Mouse (Mus musculus): ENCODE data around the gene Rin3. TPM values are rescaled to one million over a fixed set of nuclear protein-coding genes. Genes with fewer than 3 reads are reported as not detected.

Gene Rin3
- polyA plus RNA-seq, 1 experiment from 2014 or later = 4.8 TPM

DNA sequence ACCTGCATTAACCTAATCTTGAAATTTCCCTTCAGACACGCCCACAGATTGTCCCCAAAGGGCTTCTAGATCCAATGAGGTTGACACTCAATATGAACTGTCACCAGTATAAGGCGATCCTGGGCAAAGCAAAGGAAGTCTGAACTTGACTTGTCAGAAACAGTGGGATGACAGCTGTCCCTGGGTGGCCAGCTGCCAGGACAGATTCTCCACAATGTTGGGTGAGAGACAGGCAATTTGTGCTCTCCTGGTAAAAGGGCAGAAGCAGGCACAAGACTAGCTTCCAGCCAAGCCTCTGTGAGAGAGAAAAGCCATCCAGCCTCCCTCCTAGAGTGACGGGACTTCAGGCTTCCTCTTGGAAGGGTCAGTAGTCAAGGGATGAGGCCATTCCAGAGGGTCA, 89.5 kb downstream of the Rin3 start:
- 87% methylated on average over 3 of the region's 3 CpGs for WGBS
- Histone ChIP-seq H3K27me3 (ENCODE audit: control insufficient read depth, insufficient read depth, low read length) (no peaks in the 10 kb centered on the region), H3K4me2 (no peak overlapping the region), H3K9ac (ENCODE audit: low read length) (no peak overlapping the region), H3K36me3 (ENCODE audit: control insufficient read depth, insufficient read depth, low read length) (no peaks in the 10 kb centered on the region), H3K27ac (ENCODE audit: low read depth, low read length) (no peak overlapping the region), H3K4me3 (ENCODE audit: low read depth, low read length) (no peak overlapping the region), H3K9me3 (ENCODE audit: control insufficient read depth, low read length) (no peaks in the 10 kb centered on the region), H3K4me1 (ENCODE audit: control insufficient read depth, insufficient read depth, low read length) (no peaks in the 10 kb centered on the region)
- DNase-seq (ENCODE audit: low spot score, missing footprints) (no peak), ATAC-seq (ENCODE audit: low FRiP score) (no peak)

DNA sequence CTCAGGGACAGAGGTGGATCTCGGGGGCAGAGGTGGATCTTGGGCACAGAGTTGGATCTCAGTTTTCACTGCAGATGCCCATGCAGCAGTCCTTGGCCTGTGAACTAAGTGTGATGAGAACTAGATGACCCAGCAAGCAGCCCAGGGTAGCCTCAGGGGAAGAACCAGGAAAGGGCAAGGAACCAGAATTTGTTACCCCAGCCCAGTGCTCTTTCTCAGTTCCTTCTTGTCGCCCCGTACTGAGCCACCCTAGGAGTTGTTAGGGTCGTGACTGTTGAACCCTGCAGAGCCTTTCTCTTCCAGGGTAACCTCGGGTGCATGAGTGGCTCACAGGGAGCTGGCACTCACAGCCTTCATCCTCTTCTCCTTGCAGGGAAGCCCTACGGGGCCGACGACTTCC, 99.3 kb downstream of the Rin3 start:
- H3K4me1 ChIP-seq (ENCODE audit: control insufficient read depth, insufficient read depth, low read length) = no peaks in the 10 kb centered on the region
- no peak overlapping the region for H3K4me2 ChIP-seq
- H3K4me3 ChIP-seq (ENCODE audit: low read depth, low read length) = no peak overlapping the region
- H3K9ac ChIP-seq (ENCODE audit: low read length) = no peak overlapping the region
- no peak for ATAC-seq (ENCODE audit: low FRiP score)
- H3K36me3 ChIP-seq (ENCODE audit: control insufficient read depth, insufficient read depth, low read length) = no peaks in the 10 kb centered on the region
- H3K9me3 ChIP-seq (ENCODE audit: control insufficient read depth, low read length) = no peaks in the 10 kb centered on the region
- H3K27ac ChIP-seq (ENCODE audit: low read depth, low read length) = no peak overlapping the region
- DNase-seq (ENCODE audit: low spot score, missing footprints) = no peak
- H3K27me3 ChIP-seq (ENCODE audit: control insufficient read depth, insufficient read depth, low read length) = no peaks in the 10 kb centered on the region
- 87% methylated on average over 8 of the region's 8 CpGs for WGBS

DNA sequence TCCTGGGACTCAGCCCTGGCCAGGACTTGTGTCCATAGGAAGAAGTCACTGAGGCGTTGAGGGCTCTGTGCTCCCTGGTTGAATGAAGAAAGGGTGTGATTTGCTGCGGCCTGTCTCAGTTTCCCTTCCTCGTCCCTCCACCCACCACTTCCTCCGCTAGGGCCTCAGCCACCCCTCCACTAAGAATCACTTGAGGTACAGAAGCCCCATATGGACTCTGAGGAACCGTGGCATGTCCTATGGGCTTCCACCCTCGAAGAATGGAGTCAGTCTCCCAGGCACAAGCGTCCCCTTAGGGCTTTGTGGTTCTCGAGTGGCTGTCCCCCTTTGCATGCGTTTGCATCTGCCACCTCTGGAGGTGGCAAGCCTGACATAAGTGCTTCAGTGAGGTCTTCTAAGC, 100.4 kb downstream of the Rin3 start:
- ATAC-seq (ENCODE audit: low FRiP score) (no peak), DNase-seq (ENCODE audit: low spot score, missing footprints) (no peak)
- Histone ChIP-seq H3K9me3 (ENCODE audit: control insufficient read depth, low read length) (no peaks in the 10 kb centered on the region), H3K4me2 (no peak overlapping the region), H3K36me3 (ENCODE audit: control insufficient read depth, insufficient read depth, low read length) (no peaks in the 10 kb centered on the region), H3K4me1 (ENCODE audit: control insufficient read depth, insufficient read depth, low read length) (no peaks in the 10 kb centered on the region), H3K4me3 (ENCODE audit: low read depth, low read length) (no peak overlapping the region), H3K27ac (ENCODE audit: low read depth, low read length) (no peak overlapping the region), H3K9ac (ENCODE audit: low read length) (no peak overlapping the region), H3K27me3 (ENCODE audit: control insufficient read depth, insufficient read depth, low read length) (no peaks in the 10 kb centered on the region)
- WGBS = 86% methylated on average over 9 of the region's 9 CpGs

DNA sequence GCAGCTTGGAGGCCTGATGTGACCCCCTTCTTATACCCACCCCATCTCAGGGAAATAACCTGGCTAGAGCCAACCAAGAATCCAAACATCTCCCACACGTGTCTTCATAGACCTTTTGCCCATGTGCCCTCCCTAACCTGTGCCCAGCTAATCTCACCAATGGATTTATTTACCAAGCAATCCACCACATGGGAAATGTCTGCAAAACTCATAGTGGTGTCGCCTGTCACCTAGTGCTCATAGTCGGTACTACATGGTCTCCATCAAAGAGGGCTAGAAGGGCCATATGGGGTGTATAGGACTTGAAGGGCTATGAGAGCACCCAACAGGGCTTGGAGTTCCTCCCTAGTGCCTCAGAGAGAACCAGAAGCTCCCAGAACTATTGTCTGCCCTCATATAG, 102.0 kb downstream of the Rin3 start:
- Histone ChIP-seq H3K36me3 (ENCODE audit: control insufficient read depth, insufficient read depth, low read length) (no peaks in the 10 kb centered on the region), H3K4me3 (ENCODE audit: low read depth, low read length) (no peak overlapping the region), H3K4me1 (ENCODE audit: control insufficient read depth, insufficient read depth, low read length) (no peaks in the 10 kb centered on the region), H3K9me3 (ENCODE audit: control insufficient read depth, low read length) (no peaks in the 10 kb centered on the region), H3K9ac (ENCODE audit: low read length) (no peak overlapping the region), H3K27ac (ENCODE audit: low read depth, low read length) (no peak overlapping the region), H3K4me2 (no peak overlapping the region), H3K27me3 (ENCODE audit: control insufficient read depth, insufficient read depth, low read length) (no peaks in the 10 kb centered on the region; the same call in 1 of the 2 replicates)
- WGBS = 25% methylated on average over 3 of the region's 3 CpGs
- DNase-seq (ENCODE audit: low spot score, missing footprints) (peak; percentile 87), ATAC-seq (ENCODE audit: low FRiP score) (peak; percentile 51; the same call in 1 of the 2 replicates)

DNA sequence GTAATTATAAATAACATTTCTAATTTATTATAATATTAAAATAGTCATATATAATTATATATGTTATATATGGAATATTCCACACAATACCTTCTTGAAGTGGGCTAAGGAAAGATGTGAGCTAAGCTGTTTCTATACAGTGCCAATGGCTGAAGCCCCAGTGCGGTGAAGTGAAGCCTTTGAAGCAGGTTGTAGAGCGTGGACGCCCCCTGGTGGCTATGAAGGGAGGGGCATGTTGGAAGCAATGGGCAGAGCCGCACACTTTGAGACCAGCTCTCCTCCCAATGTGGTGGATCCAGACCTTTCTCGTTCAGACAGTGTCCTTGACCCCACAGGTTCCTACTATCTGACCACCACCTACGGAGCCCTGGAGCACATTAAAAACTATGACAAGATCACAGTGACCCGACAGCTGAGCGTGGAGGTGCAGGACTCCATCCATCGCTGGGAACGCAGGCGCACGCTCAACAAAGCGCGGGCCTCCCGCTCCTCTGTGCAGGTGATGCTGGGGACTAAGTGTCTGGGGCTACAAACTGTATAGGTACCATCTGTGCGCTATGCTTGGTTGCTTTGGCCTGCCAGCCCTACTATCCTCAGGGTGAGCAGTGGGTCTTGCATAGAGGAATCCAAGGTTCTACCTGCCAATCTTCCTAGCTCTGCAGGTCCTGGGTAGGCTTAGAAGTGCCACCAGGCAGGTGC, 104.5 kb downstream of the Rin3 start:
- no peak overlapping the region for H3K9ac ChIP-seq (ENCODE audit: low read length)
- H3K4me2 ChIP-seq = no peak overlapping the region
- no peak overlapping the region for H3K4me3 ChIP-seq (ENCODE audit: low read depth, low read length)
- H3K9me3 ChIP-seq (ENCODE audit: control insufficient read depth, low read length) = no peaks in the 10 kb centered on the region
- no peaks in the 10 kb centered on the region for H3K36me3 ChIP-seq (ENCODE audit: control insufficient read depth, insufficient read depth, low read length)
- WGBS = 52% methylated on average over 16 of the region's 16 CpGs
- H3K27me3 ChIP-seq (ENCODE audit: control insufficient read depth, insufficient read depth, low read length) = peaks cover 5% of the 10 kb centered on the region; the same call in 1 of the 2 replicates
- no peaks in the 10 kb centered on the region for H3K4me1 ChIP-seq (ENCODE audit: control insufficient read depth, insufficient read depth, low read length)
- no peak overlapping the region for H3K27ac ChIP-seq (ENCODE audit: low read depth, low read length)
- ATAC-seq (ENCODE audit: low FRiP score) = peak; percentile 79
- peak; percentile 98 for DNase-seq (ENCODE audit: low spot score, missing footprints)

DNA sequence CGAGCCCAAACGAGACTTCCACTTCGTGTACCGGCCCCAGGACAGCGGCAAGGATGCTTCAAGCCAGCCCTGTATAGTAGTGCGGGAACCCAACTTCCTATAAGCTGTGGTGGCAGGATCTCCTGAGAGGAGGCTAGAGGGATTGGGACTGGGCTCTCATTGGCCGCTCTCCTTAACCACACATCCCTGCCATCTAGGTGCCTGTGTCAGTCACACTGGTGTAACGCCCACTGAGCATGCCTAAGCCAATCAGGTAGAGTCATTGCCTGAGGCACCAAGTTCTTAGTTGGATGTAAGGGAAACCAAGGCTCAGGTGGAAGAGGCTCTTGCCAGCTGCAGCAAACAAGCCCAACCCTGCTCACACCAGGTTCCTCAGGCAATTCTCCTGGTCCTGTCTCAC, 107.2 kb downstream of the Rin3 start:
- WGBS = 28% methylated on average over 8 of the region's 8 CpGs
- H3K36me3 ChIP-seq (ENCODE audit: control insufficient read depth, insufficient read depth, low read length) = peaks cover 2% of the 10 kb centered on the region; the same call in 1 of the 2 replicates
- H3K4me3 ChIP-seq (ENCODE audit: low read depth, low read length) = no peak overlapping the region
- no peaks in the 10 kb centered on the region for H3K4me1 ChIP-seq (ENCODE audit: control insufficient read depth, insufficient read depth, low read length)
- H3K9me3 ChIP-seq (ENCODE audit: control insufficient read depth, low read length) = no peaks in the 10 kb centered on the region
- DNase-seq (ENCODE audit: low spot score, missing footprints) = no peak
- H3K27ac ChIP-seq (ENCODE audit: low read depth, low read length) = no peak overlapping the region
- no peak for ATAC-seq (ENCODE audit: low FRiP score)
- no peak overlapping the region for H3K9ac ChIP-seq (ENCODE audit: low read length)
- H3K27me3 ChIP-seq (ENCODE audit: control insufficient read depth, insufficient read depth, low read length) = peaks cover 20% of the 10 kb centered on the region; the same call in 1 of the 2 replicates
- H3K4me2 ChIP-seq = no peak overlapping the region

DNA sequence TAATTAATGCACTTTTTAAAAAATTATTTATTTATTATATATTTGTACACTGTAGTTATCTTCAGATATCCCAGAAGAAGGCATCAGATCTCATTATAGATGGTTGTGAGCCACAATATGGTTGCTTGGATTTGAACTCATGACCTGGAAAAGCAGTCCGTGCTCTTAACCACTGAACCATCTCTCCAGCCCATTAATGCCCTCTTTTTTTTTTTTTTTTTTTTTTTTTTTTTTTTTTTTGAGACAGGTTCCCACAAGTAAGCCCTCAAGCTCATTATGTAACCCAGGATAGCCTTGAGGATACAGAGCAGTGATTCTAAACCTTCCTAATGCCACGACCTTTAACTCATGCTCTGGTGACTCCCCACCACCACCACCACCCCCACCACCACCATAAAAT, 108.3 kb downstream of the Rin3 start:
- no peak for DNase-seq (ENCODE audit: low spot score, missing footprints)
- H3K4me2 ChIP-seq = no peak overlapping the region
- H3K36me3 ChIP-seq (ENCODE audit: control insufficient read depth, insufficient read depth, low read length) = peaks cover 2% of the 10 kb centered on the region; the same call in 1 of the 2 replicates
- H3K27me3 ChIP-seq (ENCODE audit: control insufficient read depth, insufficient read depth, low read length) = peaks cover 26% of the 10 kb centered on the region; the same call in 1 of the 2 replicates
- peaks cover under 1% of the 10 kb centered on the region; the same call in 1 of the 2 replicates for H3K4me1 ChIP-seq (ENCODE audit: control insufficient read depth, insufficient read depth, low read length)
- 90% methylated on average over 2 of the region's 2 CpGs for WGBS
- no peaks in the 10 kb centered on the region for H3K9me3 ChIP-seq (ENCODE audit: control insufficient read depth, low read length)
- H3K4me3 ChIP-seq (ENCODE audit: low read depth, low read length) = no peak overlapping the region
- ATAC-seq (ENCODE audit: low FRiP score) = no peak
- no peak overlapping the region for H3K27ac ChIP-seq (ENCODE audit: low read depth, low read length)
- no peak overlapping the region for H3K9ac ChIP-seq (ENCODE audit: low read length)

DNA sequence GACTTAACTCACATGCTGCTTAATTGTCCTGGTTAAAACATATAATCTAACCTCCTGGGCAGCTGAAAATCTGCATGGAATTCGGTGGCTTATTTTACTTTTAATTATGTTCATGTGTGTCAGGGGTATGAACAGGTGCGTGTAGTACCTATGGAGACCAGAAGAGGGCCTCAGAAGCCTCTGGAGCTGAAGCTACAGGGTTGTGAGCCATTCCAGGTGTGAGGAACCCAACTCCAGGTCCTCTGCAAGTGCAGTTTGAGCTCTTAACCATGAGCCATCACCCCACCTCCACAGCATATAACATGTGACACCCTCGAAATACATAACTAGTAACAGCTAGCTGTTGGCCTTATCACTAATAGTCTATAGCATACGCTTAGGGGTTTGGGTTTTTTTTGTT, 109.1 kb downstream of the Rin3 start:
- peaks cover 2% of the 10 kb centered on the region; the same call in 1 of the 2 replicates for H3K36me3 ChIP-seq (ENCODE audit: control insufficient read depth, insufficient read depth, low read length)
- WGBS = 64% methylated on average over 4 of the region's 4 CpGs
- H3K9ac ChIP-seq (ENCODE audit: low read length) = no peak overlapping the region
- no peak for ATAC-seq (ENCODE audit: low FRiP score)
- H3K4me1 ChIP-seq (ENCODE audit: control insufficient read depth, insufficient read depth, low read length) = peaks cover 3% of the 10 kb centered on the region; the same call in 1 of the 2 replicates
- peak; percentile 86 for DNase-seq (ENCODE audit: low spot score, missing footprints)
- H3K4me3 ChIP-seq (ENCODE audit: low read depth, low read length) = no peak overlapping the region
- no peaks in the 10 kb centered on the region for H3K9me3 ChIP-seq (ENCODE audit: control insufficient read depth, low read length)
- H3K4me2 ChIP-seq = no peak overlapping the region
- peaks cover 26% of the 10 kb centered on the region; the same call in 1 of the 2 replicates for H3K27me3 ChIP-seq (ENCODE audit: control insufficient read depth, insufficient read depth, low read length)
- H3K27ac ChIP-seq (ENCODE audit: low read depth, low read length) = no peak overlapping the region

DNA sequence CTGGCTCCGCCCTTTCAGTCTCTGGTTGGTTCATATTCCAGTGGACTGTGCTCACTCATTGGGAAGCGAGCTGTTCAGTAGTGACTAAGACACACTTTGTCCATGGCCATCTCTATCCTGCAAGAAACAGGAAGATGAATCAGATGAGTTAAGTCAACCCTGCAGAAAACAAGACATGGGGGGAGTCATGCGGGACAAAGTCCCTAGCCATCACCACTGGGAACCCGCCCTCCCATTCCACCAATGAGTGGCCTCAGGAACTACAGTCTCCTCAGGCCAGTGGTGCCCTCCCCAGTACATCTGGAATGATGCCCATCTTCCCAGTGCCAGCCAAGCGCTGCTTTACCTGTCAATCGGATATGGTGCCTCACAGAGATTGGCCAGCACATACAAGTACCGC, 111.6 kb downstream of the Rin3 start:
- DNase-seq (ENCODE audit: low spot score, missing footprints) (no peak), ATAC-seq (ENCODE audit: low FRiP score) (no peak)
- Histone ChIP-seq H3K4me1 (ENCODE audit: control insufficient read depth, insufficient read depth, low read length) (peaks cover 3% of the 10 kb centered on the region; the same call in 1 of the 2 replicates), H3K36me3 (ENCODE audit: control insufficient read depth, insufficient read depth, low read length) (peaks cover 2% of the 10 kb centered on the region; the same call in 1 of the 2 replicates), H3K4me2 (no peak overlapping the region), H3K27ac (ENCODE audit: low read depth, low read length) (no peak overlapping the region), H3K9ac (ENCODE audit: low read length) (no peak overlapping the region), H3K27me3 (ENCODE audit: control insufficient read depth, insufficient read depth, low read length) (peaks cover 43% of the 10 kb centered on the region), H3K4me3 (ENCODE audit: low read depth, low read length) (no peak overlapping the region), H3K9me3 (ENCODE audit: control insufficient read depth, low read length) (no peaks in the 10 kb centered on the region)
- 91% methylated on average over 7 of the region's 7 CpGs for WGBS

All from midbrain, embryonic 11.5 days (tissue).